Mouse (Mus musculus): ENCODE data around the gene Ntrk3.

Ntrk3 gene

DNA sequence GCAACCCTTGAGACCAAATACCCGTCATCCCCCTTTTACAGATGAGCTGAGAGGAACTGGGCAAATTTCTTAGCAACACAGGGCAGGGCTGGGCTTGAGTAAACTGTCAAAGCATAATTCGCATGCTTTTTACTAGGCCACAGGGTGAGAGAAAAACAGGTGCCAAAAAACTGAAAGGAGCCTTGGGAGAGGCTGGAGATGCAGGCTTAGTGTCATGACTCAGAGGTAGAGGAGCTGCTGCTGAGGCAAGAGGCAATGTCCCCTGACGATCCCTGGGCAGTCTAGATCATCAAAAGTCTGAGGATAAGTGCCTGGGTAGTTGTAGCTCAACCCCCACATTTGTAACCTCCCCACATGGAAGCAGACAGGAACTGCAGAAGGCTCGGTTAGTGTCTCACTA lies 116.7 kb downstream of the Ntrk3 start:
- no peak for DNase-seq (ENCODE audit: low spot score)

DNA sequence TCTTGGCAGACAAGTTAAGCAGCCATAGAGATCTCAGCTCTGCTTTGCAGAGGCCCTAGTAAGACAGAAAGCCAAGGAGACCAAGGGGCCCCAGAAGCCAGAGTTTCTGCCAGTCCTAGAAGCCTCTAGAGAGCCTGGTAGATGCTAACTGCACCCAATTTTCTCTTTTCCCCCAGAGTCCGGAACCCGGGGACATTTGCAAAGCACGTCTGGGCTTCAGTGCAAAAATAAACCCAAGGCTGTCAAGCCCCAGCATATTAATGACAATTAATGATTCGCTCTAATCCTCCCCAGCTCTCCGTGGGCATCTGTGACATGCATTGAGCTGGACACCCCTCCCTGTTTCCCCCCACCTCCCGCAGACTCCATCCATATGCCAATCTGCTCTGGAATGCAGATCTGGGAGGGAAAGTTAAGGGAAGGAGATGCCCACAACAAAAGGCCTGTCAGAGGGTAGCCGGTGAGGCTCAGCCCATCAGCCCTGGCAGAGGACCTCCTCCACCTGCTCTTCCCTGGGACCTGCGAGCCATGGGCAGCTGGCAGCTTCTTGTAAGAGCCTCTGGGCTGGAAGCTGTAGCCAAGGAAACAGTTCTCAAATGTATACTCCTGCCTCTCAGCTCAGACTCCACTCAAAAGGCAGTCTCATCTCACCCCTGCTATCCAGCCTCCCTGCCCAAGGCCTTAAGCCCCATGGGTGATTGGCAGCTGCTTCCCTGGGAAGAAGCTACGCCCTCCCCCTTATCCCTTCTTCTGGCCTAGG lies 117.8 kb downstream of the Ntrk3 start:
- DNase-seq (ENCODE audit: low spot score) = no peak

DNA sequence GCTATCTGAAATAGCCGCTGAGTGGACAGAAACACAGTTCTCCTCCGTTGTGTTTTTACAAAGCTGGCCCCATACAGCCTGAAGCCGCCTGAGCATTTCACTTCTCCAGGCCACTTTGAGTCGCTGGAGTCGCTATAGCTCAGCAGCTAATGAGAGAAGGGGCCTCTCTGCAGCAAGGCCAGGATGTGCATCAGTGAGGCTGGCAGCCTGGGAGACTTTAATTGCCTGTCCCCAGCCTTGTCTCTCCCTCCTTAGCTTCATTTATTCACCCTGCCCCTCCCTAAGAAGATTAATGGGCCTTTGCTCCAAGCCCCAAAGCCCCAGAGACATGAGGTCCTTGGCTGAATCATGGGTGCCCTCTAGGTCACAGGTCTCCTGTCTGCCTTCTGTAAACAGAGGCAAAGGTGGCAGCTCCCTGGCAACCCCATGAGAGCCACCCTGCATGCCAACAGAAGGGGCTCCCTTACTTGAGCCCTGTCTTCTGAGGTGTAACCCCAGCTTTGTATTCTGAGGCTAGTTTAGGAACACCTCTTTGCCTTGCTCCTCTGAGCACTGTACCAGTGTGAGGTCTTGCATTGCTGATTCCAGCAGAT lies 132.2 kb downstream of the Ntrk3 start:
- DNase-seq (ENCODE audit: low spot score) = no peak

DNA sequence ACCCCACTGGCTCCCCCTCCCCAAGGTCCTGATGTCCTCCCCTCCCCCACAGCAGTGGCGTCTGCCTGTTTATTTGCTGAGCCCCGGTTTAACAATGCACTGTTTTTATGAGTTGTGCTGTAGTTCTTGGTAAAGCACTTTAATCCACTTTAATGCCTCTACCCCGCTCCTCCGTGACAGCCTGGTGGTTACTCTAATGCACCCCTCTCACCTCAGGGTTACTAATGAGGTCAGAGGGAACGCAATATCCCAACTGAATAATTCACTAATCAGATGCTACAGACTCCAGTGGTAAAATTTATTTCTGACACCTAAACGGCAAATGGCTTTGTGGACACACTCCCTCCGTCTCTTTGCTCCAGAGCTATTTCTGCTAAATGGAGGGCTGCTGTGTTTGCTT lies 133.9 kb downstream of the Ntrk3 start:
- DNase-seq (ENCODE audit: low spot score) = no peak

DNA sequence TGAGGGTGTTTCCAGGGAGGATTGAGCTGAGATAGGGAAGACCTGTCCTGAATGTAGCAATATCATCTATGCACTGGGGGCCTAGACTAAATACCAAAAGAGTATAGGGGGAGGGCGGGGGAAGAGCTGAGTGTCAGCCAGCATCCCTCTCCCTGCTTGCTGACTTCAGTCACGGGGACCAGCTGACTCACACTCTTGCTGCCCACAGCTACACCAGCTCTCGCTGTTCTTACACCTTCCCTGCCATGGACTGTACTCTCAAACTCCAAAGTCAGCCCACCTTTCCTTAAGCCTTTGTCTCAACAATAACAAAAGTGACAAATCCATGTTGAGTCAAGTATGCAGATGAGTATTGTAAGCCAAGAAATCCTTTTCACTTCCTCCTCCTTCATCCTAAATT lies 136.0 kb downstream of the Ntrk3 start:
- DNase-seq (ENCODE audit: low spot score) = no peak

DNA sequence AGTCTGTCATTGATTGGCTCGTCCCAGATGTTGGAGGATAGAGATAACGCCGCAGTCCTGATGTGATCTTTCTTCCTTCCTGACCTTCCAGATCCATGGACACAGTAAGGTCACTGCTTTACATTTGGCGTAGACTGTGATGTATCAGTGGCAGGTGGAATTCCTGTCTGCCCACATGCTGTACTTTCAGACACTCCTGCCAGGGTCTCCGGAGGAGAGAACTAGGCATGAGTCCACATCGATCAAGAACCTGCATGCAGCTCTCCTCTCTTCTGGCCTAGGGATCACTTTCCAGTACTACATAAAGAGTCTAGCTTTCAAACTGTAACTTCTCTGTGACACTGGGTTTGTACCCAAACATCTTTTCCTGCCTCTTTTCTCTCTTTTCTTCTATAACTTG lies 136.9 kb downstream of the Ntrk3 start:
- no peak for DNase-seq (ENCODE audit: low spot score)

DNA sequence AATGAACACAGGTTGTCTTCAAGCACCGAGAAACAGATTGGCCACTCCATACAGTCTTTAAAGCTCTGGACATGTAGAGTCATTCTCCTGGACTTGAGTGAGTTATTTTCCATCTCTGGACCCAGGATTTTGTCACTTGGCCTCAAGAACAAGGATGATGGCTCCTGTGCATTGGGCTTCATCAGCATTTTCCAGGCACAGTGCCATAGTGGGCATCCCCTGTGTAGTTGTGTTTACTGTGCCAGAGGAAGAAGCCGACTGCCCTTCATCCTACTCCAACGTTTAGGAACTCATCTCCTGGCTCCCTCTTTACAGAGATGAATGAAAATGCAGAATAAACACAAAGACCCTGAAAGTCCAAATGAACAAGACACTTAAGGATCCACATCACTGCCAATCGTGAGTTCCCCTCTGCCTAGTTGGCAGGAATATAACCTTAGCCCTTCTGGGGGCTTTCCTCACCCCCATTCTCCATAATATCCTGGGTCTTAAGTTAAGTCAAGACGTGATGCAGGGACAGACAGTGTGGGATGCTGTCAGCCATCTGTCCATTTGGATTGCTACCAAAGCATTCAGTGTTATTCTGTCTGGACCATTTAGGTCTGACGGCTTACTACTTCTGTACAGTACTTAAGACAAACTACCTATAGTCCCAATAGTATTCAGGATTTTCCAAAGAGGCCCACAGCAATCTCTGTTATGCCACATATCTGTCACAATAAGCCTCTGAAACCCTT lies 137.7 kb downstream of the Ntrk3 start:
- no peak for DNase-seq (ENCODE audit: low spot score)

DNA sequence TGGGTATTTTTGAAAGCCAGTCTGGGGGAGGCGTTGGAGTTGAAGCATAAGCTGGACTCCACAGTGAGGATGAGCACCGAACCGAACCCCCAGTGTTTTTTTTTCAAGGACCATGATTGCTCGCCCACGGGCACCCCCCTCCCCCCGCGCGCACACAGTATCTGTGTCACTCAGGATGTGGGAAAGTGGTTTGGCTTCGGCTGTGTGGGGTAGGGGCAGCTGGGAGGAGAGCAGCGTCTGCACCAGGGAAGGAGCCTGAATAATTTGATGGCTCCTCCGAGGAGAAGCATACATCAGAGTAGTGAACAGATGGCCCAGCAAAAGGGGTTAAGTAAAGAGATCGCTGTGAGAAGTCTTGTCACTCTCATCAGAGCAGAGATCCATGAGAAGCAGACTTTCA lies 139.7 kb downstream of the Ntrk3 start:
- no peak for DNase-seq (ENCODE audit: low spot score)

DNA sequence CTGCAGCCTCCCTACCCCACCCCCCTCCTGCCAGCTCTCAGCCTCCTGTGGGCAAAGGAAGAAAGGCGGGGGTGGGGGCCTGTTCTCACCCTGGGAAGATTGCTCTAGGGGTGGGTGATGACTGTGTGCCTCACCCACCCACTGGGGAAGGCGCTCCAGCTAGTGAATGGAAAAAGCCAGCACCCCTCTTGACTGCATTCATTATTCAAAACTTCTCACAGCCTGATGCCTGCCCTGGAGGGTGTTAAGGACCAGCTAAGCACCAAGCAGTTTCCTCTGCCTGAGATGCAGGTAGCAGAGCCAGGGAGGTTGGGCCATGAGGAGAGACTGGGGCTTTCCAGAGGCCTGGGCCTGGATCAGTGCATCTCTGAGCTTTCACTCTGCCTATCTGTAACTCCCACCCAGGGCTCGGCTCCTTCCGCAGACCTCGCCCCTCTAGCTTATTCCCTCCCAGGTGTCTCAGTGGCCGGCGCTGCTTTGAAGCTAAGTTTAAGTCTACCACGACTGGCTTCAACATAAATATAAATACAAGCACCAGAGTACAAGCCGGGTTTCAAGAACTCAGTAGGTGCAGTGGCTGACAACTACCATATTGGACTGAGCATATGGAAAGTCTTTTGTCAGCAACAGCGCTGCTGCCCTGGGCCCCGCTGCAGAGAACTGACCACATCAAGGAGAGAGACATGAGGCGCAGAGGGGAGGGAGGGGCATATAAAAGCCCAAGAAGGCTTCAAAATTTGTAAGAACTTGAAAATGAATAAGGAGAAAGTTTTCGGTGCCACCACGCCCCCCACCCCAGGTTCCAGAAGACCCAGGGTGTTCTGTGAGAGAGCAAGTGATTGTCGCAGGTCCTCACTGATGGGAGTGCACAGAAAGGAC lies 140.3 kb downstream of the Ntrk3 start:
- DNase-seq (ENCODE audit: low spot score) = no peak

DNA sequence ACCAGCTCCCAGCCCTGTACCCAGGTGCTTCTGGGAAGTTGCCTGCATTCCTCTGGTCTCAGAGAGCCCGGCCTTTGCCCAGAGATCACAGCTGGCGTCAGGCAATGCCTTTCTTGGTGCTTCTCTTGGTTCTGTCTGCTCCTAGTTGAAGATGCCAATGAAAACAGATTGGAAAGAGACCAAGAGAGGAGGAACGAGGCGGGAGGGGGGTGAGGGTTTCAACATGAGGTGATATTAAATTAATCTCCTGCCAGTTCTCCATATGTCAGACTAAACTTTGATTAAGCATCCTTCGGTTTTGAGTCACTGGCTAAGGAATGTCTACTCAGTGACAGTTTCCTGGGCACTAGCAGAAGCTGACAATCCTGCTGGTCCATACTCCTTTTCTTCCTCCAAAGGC lies 141.3 kb downstream of the Ntrk3 start:
- no peak for DNase-seq (ENCODE audit: low spot score)

DNA sequence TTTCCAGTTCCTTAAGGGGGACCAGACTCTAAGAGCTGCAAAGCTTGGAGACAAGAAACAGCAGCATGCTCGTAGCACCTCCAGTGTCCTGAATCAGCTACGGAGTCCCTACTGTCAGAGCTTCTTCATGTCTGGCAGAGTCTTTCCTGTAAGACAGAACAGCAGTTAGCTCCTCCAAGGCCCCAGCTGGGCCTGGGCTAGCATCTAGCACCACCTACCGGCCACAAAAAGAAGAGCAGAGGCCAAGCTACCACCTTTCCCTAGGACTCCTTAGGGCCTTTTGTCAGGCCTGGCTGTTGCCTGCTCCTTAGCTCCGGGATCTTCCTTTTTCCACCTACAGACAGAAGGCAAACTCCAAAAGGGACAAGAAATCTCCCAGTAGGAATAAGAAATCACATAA lies 141.9 kb downstream of the Ntrk3 start:
- peak; percentile 3 for DNase-seq (ENCODE audit: low spot score)

DNA sequence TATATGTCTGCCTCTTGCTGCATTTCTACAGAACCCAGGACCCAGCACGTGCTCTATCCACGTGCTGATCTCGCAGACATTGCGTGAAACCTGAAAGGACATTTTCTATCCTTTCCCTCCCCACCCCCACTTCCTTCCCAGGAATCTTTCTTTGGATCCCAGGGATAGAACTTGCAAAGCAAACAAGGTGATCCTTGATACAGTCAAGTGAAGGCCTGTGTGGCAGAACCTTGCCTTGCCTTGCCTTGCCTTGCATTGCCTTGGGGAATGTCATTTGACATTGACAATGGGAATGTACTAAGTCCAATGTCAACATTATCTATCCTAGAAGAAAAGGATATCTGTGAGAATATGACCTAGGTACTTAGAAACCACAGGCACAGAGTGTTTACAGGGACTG lies 144.9 kb downstream of the Ntrk3 start:
- no peak for DNase-seq (ENCODE audit: low spot score)

DNA sequence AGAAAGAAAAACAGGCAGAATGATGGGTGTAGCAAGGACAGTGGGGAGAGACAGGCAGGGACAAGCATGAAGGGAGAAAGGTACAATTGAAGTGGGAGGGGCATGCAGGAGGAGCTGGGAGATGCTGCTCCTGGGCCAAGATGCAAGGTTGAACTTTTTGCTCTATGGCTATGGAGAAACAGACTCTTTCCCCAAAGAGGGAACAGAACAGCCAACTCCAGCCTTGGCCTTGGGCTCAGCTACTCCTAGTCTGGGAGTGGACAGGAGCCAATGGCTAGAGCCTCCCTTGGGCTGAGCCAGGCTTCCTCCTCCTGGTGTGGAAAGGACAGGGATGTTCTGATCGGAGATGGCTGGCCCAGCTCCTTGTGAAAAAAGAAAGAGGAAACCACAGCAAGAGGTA lies 145.6 kb downstream of the Ntrk3 start:
- DNase-seq (ENCODE audit: low spot score) = no peak

DNA sequence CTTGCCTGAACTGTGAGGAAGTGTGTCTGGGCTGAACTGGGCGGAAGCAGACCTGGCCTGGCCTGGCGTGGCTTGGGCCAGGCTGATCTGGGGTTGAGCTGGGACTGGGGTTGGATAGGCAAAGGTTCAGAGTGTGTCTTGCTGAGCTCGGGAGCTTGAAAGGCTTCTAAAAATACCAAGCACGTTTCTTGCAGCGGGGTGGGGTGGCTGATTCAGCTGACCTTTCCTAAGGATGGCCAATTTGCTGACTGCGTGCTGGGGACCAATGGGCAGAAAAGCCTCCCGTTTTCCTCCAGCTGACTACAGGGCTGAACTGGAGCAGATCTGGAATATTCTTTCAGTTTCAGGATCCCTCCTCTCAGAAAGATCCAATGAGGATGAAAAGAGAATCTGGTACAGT lies 148.0 kb downstream of the Ntrk3 start:
- no peak for DNase-seq (ENCODE audit: low spot score)

DNA sequence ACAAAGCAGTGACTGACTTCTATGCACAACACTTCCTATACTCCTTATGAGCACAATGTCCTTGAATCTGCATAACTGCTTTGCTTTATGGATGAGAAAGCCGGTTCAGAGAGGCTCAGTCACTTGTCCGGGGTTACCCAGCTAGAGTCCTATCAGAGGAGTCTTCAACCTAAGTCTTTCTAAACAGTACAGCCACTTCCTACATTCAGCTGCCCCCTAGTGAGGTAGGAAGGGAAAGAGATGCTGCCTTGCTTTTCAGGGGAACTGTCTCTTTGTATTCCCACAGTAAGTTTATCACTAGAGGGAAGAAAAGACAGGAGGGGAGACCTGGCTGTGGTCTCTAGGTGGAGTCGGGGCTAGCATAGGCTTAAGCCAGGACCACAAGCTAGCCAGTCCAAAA lies 151.0 kb downstream of the Ntrk3 start:
- DNase-seq (ENCODE audit: low spot score) = no peak

DNA sequence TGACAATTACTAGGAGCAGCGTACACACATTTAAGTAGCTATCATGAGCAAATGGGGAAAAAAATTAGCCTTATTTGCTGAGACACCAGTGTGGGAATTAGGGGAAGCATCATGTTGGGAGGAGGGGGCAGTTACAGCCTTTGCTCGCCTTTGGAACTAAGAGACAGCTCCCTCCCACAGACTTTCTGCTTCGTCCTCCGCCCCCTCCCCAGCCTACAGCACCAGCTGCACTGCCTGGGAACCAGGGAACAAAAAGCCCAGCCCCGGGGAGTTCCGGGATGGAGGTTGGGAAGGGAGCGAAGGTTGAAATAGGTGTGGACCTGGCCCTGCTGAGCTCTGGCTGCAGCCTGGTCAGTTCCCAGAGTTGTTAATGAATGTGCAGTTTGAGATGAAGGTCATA lies 151.9 kb downstream of the Ntrk3 start:
- DNase-seq (ENCODE audit: low spot score) = no peak

DNA sequence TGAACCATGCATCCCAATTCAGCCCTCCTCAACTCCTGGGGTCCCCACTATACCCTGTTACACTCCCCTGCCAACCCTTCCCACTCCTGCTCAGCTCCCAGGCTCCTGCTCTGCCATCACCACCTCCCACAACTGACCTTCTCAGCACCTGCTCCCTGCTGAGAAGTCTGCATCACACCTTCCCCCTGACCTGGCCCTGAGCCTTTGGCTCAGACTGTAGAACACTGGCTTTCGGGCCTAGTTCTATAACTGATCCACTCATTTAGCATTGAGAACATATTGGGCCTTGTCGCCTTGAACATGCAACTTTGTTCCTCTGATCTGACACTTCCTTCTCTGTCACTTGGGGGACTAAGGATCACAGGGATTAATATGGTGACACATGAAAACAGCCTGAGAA lies 152.9 kb downstream of the Ntrk3 start:
- DNase-seq (ENCODE audit: low spot score) = no peak

DNA sequence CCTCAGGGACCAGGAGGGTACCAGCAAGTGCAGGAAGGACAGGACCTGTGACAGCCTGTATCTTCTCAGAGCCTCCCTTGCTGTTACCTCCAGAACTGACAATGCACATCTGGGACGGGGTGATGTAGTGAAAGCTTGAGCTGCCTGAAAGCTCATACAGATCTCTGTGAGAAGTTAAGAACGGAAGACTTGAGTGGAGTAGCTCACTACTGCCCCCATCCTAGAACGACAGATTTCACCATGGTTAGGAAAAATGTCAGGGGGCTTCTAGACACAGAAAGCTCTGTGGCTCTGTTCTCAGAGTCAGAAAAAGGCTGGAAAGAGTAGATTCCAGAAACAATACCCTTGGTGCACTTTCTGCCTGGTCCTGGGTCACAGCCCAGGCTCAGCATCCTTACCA lies 153.3 kb downstream of the Ntrk3 start:
- DNase-seq (ENCODE audit: low spot score) = no peak

DNA sequence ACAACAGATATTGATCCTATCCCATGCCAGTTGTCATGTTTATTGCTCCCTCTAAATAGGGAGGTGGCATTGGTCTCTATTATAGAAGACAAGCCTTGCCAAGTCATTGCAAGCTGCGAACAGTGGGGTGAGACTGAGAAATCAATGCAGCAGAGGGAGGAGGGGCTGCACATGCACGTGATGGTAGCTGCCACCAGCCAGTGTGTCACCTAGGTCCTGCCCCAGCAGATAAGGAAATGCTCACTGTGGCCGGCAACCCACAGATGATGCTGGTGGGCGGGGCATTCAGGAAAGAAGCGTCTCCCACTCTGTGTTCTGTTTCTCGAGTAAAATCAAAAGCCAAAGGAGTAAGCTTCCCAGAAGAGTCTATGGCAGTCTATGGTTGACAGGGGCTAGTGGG lies 154.1 kb downstream of the Ntrk3 start:
- no peak for DNase-seq (ENCODE audit: low spot score)

DNA sequence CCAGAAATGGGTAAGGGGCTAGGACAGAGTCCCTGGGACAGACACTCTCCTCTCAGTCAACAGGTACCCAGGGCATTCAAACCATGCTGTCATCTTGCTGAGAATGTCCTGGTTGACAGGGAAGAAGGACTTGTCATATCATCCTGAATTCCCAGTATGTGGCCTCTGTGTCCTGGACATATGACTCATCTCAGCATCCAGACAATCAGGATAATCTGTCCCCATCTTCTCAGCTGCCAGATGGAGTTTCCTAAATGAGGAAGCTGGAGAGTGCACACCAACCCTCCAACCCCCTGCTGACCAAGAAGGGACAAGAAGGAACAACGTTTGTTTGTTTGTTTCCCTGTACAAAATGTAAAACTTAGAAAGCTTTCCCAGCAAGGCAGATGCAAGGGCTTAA lies 156.5 kb downstream of the Ntrk3 start:
- no peak for DNase-seq (ENCODE audit: low spot score)

DNA sequence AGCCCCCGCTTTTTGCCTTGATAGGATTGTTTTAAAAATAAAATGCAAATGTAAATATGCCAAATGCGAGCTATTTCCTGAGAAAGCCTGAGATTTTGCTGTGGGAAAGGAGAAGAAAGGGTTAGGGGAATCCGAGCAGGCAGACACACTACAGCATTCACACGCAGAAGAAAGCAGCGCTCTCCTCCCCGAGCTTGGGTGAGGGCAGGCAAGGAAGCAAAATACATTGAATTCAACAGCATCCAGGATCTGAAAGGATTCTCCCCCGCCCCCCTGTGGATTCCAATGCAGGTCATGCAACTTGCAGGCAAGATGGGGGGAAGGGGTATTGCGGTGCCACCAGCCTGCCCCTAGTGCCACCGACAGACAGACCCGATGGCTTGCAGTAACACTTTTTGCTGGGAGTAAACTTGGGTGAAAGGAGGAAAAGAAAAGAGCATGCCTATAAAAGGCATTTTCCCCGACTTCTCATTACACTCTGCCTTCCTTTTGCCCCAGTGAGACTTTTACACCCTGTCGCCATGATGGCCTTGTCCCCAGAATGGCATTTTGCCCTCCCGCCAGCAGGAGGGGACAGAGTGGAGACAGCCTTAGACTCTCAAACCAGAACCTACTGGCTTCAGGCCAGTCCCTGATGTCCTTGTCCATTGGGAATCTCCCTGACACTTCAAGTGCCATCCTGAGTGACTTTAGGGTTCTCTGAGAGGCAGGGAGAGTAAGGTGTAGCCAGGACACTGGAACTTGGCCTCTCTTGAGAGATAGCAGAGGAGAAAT lies 158.2 kb downstream of the Ntrk3 start:
- DNase-seq (ENCODE audit: low spot score) = no peak
